Mouse (Mus musculus): ENCODE data around the gene Mael.

- TF ChIP-seq CTCF (IDR thresholded peaks at IDR 0.05; ENCODE audit: extremely low read depth, insufficient read length, insufficient replicate concordance, low read depth, low read length): no peak
- TF ChIP-seq POLR2A (IDR thresholded peaks at IDR 0.05; ENCODE audit: low read depth, low read length): no peak
Observed at GRCm38 (mm10) chr1:166284390-166284789, 45.8 kb upstream of the Mael start.

All from small intestine, adult 2 months (tissue).